Mouse (Mus musculus) erythroid progenitor cell, adult 5-6 weeks (primary cell): ENCODE measurements around the gene Gak. TPM values are rescaled to one million over a fixed set of nuclear protein-coding genes. Genes with fewer than 3 reads are reported as not detected.

Experiments used
- ATAC-seq: replicated peaks from 2 replicates; pipeline ENCODE4 v1.8.0; 2016; ENCODE audit warnings: moderate number of reproducible peaks, mild to moderate bottlenecking, moderate TSS enrichment, inconsistent platforms; ENCODE audit not compliant: poor library complexity, low FRiP score, severe bottlenecking
- total RNA-seq, 2 experiments: library from RNA; stranded (forward) in 1 of 2; stranded (reverse) in 1 of 2; fragments of 150-400 nt in 1 of 2; fragments of 186-747, 209-891 nt in 1 of 2; gene quantifications; 2 replicates each; pipeline versions ENCODE4 v1.2.3 to v1.2.4; 2015 to 2017; ENCODE audit warnings: low replicate concordance in 2 of 2

The Gak gene
- total RNA-seq, 2 experiments from 2014 or later, result 63.3 to 69.4 TPM

DNA sequence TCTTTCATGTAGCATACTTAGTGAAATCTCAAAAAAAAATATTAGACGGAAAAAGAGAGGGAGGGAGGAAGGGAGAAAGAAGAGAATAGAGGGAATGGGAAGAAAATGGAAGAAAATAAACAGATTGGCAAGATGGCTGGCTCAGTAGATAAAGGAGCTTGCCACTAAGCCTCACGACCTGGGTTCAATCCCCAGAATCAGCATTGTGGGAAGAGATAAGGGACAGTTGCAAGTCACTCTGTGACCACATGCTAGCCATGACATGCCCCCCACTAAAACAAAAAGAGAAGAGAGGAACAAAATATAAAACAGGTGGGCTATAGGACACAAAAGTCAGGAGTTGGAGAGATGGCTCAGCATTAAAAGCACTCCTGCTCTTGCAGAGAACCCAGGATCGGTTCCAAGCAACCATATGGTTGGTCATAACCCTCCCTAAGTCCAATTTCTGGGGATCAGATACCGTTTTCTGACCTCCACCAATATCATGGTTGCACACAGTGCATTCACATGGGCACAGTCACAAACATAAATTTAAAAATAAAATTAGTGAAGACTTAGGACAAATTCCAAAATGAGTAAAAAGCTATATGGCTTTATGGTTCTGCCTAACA lies 3.4 kb downstream of the Gak start:
- ATAC-seq, result no peak

DNA sequence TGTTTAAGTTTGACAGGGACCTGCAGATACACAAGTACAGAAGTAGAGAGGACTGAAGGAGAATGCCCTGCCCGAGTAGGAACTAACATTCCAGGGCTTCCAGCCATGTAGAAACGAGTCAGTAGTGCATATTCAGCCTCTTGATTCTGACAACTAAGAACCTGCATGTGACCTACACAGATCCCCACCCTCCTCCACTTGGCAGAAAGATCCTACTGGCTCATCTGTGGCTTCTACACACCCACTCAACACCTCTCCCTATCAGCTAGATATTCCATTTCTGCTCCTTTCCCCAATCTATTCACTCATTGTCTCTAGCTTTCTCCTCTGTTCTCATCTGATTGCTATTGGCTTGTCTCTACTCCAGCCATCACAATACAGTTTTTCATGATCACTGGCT lies 7.7 kb downstream of the Gak start:
- no peak for ATAC-seq

DNA sequence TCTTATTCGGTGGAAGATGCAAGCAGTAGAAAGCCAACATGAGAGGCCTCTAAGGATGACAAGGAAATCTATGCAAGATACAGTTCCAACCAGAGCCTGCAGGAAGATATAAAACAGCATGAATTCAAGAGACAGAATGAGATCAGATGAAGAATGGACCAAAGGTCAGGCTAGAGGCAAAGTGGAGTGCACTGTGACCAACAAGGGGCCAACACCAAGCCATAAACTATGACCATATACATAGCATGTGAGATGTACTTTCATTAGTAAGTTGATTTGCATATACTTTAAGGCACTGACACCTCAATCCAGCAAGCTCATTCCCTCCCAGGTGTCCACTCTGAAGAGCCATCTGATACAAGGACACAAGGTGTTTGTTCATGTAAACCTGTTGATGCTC lies 19.1 kb downstream of the Gak start:
- no peak for ATAC-seq

DNA sequence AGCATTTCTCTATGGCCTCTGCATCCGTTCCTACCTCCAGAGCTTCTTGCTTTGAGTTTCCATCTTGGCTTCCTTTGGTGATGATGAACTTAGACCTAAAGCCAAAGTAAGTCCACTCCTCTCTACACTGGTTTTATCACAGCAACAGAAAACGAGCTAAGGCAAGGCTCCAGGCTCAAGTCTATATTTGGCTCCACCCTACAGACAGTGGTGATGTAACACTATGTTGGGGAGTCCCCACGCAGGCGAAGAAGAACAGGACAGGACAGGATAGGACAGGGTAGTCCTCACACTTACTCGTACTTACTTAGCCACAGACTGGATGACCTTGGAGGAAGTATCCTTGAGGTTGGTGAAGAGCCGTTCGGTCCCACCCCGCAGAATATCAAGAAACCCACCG lies 27.0 kb downstream of the Gak start:
- ATAC-seq, result no peak

DNA sequence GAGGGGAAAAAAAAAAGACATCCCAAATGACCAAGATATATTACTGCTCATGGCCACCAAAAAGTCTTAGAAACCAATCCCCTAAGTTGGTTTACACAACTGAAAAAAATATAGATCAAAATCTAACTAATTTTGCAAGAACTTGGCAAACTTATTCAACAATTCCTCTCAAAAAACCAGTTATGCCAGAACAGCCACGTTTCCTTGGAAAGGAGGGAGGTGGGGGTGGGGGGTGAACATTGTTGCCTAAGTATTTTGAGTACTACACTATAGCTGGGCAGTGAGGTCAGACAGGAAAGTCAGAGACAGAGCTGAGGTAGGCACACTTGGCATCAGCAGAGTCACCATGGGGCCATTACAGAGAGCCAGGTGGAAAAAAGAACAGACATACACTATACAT lies 29.6 kb downstream of the Gak start:
- ATAC-seq, result no peak

DNA sequence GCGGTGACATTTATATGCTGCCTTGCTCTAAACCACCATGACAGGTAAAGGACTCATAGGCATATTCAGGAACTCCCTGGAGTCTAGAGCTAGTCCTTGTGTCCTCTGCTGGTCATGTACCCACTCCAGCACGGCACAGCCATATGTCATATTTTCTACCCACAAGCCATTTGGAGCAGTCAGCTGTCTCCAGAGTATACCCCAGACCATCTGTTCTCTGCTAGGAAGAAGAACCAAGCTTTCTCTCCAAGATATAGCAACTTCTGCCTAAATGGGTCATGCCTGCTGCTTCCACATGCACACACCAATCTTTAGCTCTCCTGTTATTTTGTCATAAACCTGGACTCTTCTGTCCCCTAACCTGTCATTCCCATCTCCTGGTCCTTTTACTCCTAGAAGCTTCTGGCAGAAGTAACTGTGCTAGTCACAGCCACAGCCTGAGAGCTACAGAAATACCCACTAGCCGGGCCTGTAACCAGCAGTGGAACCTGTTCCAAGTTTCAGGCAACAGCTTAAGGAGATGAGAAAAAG lies 48.1 kb downstream of the Gak start:
- ATAC-seq, result no peak

DNA sequence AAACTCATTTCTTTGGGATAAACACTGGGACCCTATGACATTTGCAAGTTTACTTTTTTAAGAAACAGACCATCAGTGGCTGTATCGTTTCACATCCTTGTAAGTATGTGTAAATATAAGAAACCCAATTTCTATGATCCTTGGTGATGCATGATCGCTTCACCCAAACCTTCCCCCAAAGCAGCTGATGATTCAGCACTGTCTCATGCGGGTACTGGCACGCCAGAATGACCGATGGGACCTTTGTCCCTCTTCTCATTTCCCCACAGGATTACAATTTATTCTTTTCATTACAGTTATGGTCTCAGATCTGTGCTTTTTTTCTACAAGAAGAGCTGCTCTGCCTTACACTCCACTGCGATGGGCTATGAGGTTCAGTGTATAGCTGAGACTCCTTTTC lies 56.5 kb downstream of the Gak start:
- no peak for ATAC-seq

DNA sequence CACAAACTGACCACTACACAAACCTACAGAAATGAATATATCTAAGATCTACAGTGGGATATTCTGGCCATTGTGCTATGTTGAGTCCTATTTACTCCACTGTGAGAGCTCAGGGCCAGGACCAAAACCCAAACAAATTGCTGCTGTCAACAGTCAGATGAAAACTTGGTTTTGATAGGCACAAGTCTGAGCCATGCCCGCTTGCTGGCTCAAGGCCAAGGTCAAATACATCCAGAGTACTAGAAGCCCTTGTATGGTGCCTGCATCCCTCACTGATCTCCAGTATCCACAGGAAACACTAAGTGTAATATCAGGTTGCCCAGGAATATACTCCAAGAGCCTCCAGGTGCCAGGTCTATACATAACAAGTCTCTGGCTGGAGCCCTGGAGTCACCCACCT lies 58.6 kb downstream of the Gak start:
- ATAC-seq, result no peak

DNA sequence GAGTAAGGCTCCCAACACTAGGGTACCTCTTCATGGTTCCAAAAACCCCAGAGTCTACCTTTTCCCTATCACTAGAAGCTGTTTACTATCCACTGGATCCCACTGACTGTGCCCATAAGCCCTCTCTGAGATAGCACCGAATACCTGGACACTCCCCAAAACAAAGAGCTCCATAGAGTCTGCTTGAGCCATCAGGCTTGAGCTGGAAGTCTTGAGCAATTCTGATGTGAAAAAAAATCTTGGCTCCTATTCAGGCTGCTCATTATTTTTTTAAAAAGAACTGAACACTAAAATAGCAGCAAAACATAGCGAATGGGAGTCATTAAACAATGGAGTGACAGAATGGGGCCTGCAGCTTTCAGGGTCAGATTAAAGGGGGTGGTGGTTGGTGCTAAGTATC lies 62.5 kb downstream of the Gak start:
- ATAC-seq, result no peak

DNA sequence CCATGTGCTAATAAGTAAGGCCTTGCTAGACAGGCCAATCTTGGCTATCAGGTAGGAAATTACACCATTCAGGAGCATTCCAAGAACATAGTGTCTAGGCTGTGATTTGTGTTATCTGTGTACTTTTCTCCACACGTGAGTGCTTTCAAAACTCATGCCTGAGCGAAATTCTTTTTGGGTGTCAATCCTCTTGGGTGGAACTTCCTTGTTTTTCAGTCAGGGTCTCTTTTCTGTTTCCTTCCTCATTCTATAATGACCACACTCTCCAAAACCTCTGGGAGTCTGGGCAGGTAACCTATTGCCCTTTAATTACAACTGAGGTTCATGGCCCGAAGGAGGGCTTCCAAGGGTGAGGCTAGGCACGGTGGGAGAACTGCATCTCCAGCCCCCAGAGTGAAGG lies 63.0 kb downstream of the Gak start:
- no peak for ATAC-seq

DNA sequence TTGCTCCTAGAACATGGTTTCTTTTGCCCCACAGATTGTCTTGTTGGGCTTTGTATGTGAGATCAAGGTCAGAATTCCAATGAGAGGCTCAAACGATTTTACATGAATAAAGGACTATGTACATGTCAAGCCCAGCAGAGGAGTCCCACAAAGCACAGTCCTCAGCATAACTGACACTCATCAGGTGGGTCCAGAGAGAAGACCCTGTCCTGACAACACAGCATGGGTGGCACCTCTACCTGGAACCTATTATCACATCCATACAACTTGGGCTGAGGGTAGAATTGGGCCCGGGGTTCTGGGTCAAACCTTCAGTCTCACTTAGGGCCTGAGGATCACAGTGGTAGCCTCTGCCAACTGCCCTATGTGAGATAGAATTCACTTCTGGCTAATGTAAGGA lies 64.2 kb downstream of the Gak start:
- no peak for ATAC-seq

DNA sequence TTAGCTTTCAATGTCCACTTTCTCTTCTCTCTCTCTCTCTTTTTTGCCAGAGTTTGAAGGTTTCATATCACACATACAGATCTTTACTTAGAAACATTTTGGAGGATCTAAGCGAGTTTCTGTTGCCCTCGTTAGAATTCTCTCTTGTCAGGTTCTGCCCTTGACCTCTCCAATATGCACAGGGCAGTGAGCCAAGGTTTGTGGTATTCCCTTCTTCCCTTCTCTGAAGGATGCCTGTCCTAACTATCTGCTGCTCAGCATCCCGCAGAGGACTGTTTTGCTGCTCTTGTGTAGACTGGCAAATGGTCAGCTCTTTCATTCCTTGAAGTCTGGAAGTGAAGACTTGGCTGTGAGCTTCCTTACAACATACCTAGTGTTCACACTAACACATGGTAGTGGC lies 65.2 kb downstream of the Gak start:
- no peak for ATAC-seq

DNA sequence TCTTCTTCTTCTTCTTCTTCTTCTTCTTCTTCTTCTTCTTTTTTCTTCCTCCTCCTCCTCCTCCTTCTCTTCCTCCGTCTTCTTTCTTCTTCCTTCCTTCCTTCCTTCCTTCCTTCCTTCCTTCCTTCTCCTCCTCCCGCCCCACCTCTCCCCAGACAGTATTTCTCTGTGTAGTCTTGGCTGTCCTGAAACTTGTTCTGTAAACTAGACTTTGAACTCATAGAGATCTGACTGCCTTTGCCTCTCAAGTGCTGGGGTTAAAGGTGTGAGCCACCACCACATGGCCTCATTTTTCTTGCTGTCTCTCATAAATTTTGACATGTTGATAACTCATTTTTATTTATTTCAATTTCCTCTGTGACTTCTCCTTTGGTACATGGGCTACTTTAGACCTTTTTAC lies 67.1 kb downstream of the Gak start:
- ATAC-seq, result no peak

DNA sequence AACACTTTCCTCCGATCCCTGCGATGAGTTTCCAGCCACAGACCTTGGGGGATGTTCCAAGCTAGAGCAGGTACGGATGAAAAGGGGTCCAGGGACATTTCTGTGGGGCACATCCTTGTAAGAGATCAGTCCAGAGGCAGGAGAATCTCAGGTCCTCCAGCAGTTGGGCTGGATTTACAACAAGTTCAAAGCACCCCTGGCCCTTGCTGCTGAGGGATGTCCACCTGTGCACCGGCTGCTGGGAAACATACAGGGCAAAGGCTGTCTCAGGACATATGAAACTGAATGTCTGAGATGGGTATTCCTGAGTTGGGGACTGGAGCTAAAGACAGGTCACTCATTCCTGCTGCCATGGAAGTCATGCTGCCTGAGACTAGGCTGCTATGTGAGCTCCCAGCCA lies 72.6 kb downstream of the Gak start:
- no peak for ATAC-seq

DNA sequence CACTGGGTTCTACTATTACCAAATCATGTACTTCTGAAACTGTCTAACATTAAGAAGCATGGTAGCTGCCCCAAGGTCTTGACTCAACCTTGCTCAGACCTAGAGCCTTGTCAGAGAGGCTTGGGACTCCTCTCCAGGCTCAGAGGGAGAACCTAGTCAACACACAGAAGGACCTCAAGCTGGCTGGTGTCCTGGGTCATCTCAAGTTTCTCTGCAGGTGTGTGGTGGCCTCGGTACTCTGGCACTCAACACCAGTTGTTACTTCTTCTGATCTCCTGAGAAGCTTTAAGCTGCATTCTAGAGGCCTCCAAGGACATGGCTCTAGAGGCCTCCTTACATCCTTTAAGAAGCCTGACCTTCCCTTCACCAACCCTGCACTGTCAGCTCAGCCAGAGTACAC lies 75.5 kb downstream of the Gak start:
- no peak for ATAC-seq

DNA sequence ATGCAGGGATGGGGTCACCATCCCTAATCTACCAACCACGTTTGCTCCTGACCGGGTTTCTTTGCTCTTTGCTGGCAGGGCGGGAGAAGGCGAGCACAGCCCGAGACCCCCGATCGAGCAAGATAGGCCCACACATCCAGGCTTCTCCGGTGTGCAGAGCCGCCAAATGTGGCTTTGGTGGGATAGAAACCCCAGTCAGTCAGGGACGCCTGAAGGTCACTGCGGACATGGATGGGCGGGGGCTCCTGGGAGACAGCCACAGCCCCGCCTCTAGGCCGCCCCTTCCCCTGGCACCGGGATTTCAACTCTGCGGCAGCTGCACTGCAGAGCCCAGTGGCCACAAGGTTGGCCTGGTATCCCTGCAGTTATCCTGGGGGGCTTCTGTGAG lies 79.4 kb downstream of the Gak start:
- ATAC-seq, result no peak

DNA sequence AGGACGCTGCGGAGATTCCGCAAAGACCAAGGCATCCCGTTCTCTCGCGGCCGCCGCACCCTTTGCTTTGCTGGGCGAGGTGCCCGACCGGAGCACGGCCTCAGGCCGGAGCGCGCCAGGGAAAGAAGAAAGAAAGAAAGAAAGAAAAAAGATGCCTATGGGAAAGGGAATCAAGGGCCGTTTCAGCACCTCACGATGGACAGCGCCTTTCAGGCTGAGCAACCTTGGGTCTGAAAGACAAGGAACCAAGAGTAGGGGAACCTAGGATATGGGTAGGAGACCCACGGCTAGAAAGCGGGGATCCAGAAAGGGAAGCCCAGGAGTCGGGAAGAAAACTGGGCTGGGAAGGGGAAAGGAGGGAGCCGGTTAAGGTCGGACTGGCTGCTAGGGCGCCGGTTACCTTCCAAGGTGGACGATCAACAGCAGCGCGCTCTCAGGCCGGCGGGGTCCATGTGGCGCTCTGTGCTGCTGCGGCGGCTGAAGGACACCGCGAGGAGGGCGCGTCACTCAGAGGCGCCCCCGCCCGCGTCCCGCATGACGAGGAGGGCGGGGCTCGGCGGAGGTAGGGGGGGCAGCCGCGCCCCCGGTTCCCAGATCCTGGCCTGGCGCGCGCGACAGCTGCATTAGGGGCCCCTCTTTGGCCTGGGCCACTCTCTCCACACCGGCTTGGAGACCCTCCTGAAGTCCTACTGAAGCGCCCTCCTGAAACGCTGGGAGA lies 79.9 kb downstream of the Gak start, which contains the start of gene Cplx1:
Gene Cplx1, minus strand, starts transcription at position 536 of the 718 bp plus-strand sequence.
- ATAC-seq, result no peak

DNA sequence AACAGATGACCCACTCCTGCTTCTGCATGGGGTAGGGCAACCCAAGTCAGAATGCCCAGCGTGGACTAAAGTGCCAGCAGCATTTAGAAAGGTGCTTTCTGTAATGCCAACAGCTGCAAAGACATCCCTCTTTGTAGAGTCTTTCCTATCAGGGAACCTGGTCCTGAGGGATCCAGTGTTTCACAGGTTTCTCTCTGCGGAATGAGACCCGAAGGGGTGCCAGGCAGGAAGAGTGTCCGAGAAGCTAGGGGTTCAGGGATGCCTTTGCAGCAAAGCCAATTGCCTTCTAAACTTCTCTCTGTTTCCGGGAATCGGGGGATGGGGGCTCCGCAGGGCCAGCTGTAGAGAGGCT lies 80.4 kb downstream of the Gak start:
- no peak for ATAC-seq

DNA sequence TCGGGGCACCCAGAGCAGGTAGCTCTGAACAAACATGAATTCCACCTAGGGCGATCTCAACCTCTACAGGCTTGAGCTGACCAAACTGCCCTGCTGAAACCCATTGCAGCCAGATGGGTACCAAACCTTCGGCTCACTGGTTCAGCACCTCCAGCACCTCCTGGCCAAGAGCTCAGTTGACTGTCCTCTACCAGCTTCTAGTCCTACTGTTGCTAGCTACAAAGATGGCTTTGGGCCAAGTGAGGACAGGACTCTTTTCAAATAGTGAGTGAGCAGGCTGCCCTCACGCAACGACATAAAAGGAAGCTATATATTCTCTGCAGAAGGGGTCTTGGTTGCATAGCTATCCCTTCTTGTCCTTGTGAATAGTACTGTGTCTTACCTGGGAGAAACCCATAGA lies 81.9 kb downstream of the Gak start:
- ATAC-seq, result no peak

DNA sequence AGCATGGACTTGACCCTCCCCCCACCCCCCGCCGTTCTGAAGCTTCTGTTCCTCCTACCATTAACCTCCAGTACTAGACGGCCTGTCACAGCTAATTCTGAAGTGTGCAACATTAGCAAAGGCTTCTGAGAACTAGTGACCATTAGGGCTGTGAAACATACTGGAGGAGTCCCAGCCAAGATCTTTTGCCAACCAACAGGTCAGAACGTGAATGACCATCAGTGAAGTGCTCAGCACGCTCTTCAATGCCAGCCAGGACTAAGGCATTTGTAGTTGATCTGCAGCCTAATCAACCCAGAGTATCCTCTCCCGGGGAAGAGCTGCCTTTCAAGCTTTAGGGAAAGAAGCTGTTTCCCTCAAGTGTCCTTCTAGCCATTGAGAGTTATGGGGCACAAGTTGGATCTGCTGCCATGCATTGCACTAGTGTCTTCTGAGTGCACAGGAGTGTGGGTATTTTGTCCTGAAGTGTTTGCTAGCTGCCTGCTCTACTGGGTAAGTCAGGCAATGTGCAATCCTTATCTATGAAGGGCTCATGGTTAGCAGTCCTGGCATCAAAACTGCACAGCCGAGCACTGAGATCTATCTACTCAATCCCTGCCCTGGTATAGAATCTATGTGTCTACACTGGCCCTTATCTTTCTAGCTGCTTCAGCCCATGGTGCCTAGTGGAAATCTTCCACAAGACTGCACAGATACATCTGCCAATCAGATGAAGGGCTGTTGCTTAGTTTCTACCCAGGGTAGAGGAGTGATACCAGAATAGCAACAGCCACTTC lies 85.9 kb downstream of the Gak start:
- ATAC-seq, result no peak

DNA sequence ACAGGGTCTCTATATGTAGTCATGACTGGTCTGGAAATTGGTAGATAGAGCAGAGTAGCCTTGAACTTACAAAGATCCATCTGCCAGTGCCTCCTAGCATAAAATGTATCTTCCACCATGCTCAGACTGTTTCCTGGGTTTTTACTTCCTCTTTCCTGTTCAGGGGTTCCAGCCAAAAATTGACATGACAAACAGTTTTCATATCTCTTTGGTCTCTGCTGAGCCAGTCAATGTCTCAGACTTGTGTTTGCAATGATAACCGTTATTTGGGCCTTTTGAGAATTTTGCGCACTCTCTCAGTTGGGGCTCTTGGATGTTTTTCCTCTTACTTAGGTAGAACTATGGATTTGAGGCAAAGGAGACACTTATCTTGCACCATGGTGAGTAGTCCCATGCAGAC lies 95.4 kb downstream of the Gak start:
- ATAC-seq, result no peak
